Mouse (Mus musculus) MEL (cell line): ENCODE measurements around the gene Rps10. TPM values are rescaled to one million over a fixed set of nuclear protein-coding genes. Genes with fewer than 3 reads are reported as not detected.
A peak's percentile ranks its signal among the peaks of the same experiment; 100 is the strongest.

Experiments used
- DNase-seq: peaks from one replicate; pipeline ENCODE4 v3.0.0; 2011; ENCODE audit warnings: low read depth, low spot score
- H3K27ac ChIP-seq: 2 replicates; pipeline ENCODE4 v1.5.1; 2012; ENCODE audit warnings: low read depth, mild to moderate bottlenecking, control low read depth, low read length, moderate library complexity; ENCODE audit not compliant: control insufficient read depth
- H3K27me3 ChIP-seq, 2 experiments: fragments of 150-350 bp in 1 of 2; sonication (generic) in 1 of 2; 2 replicates each; pipeline ENCODE4 v1.6.1; 2012; ENCODE audit warnings: low read length in 2 of 2, mild to moderate bottlenecking in 2 of 2, improper control_type of control experiment in 1 of 2, moderate library complexity in 1 of 2; ENCODE audit not compliant: insufficient read depth in 2 of 2, control insufficient read depth in 1 of 2
- H3K36me3 ChIP-seq, 2 experiments: 2 replicates each; pipeline ENCODE4 v1.6.1; 2012 to 2014; ENCODE audit warnings: low read length in 2 of 2, improper control_type of control experiment in 1 of 2, inconsistent platforms in 1 of 2, mild to moderate bottlenecking in 1 of 2; ENCODE audit not compliant: insufficient read depth in 2 of 2, control insufficient read depth in 1 of 2
- H3K4me1 ChIP-seq, 2 experiments: fragments of 150-350 bp in 1 of 2; sonication (generic) in 1 of 2; 2 replicates each; pipeline ENCODE4 v1.6.1; 2012; ENCODE audit warnings: low read length in 2 of 2, improper control_type of control experiment in 1 of 2, mild to moderate bottlenecking in 1 of 2; ENCODE audit not compliant: insufficient read depth in 2 of 2, control insufficient read depth in 1 of 2
- H3K4me3 ChIP-seq, 2 experiments: fragments of 150-350 bp in 1 of 2; sonication (generic) in 1 of 2; 2 replicates each; pipeline ENCODE4 v1.5.1; 2012; ENCODE audit warnings: low read depth in 2 of 2, low read length in 2 of 2, mild to moderate bottlenecking in 2 of 2, moderate library complexity in 2 of 2, control low read depth in 1 of 2, improper control_type of control experiment in 1 of 2; ENCODE audit not compliant: control insufficient read depth in 1 of 2, insufficient read depth in 1 of 2
- H3K79me2 ChIP-seq: 2 replicates; pipeline ENCODE4 v1.6.1; 2012; ENCODE audit warnings: mild to moderate bottlenecking, low read length, moderate library complexity; ENCODE audit not compliant: control insufficient read depth, poor library complexity, insufficient read depth
- H3K9ac ChIP-seq: 2 replicates; pipeline ENCODE4 v1.6.1; 2012; ENCODE audit warnings: low read depth, mild to moderate bottlenecking, control low read depth, low read length, moderate library complexity; ENCODE audit not compliant: control insufficient read depth, poor library complexity, severe bottlenecking
- H3K9me3 ChIP-seq: fragments of 150-350 bp; sonication (generic); replicated peaks from 2 replicates; pipeline ENCODE4 v1.6.1; 2012; ENCODE audit warnings: mild to moderate bottlenecking, low read length, improper control_type of control experiment, moderate library complexity; ENCODE audit not compliant: insufficient read depth
- BHLHE40 ChIP-seq: IDR thresholded peaks from 2 replicates; pipeline ENCODE4 v1.6.1; 2012; ENCODE audit warnings: low read depth, mild to moderate bottlenecking, inconsistent platforms, low read length, improper control_type of control experiment, borderline replicate concordance
- CHD1 ChIP-seq: IDR thresholded peaks from 2 replicates; pipeline ENCODE4 v1.6.1; 2012; ENCODE audit warnings: low read depth, mild to moderate bottlenecking, inconsistent platforms, low read length, improper control_type of control experiment
- CHD2 ChIP-seq: IDR thresholded peaks from 2 replicates; pipeline ENCODE4 v1.6.1; 2011; ENCODE audit warnings: low read length, improper control_type of control experiment
- CTCF ChIP-seq, 3 experiments: IDR thresholded peaks in 2 of 3; conservative IDR thresholded peaks in 1 of 3; 2 replicates each; pipeline ENCODE4 v1.5.1; 2011 to 2012; ENCODE audit warnings: low read length in 3 of 3, low read depth in 2 of 3, mild to moderate bottlenecking in 2 of 3, improper control_type of control experiment in 1 of 3, inconsistent platforms in 1 of 3, mixed read lengths in 1 of 3, moderate library complexity in 1 of 3; ENCODE audit not compliant: control insufficient read depth in 1 of 3, insufficient read depth in 1 of 3, poor library complexity in 1 of 3, severe bottlenecking in 1 of 3
- E2F4 ChIP-seq: IDR thresholded peaks from 2 replicates; pipeline ENCODE4 v1.6.1; 2011; ENCODE audit warnings: low read depth, low read length, improper control_type of control experiment, borderline replicate concordance
- GABPA ChIP-seq: IDR thresholded peaks from 2 replicates; pipeline ENCODE4 v1.6.1; 2012; ENCODE audit warnings: low read depth, mild to moderate bottlenecking, inconsistent platforms, low read length, improper control_type of control experiment, moderate library complexity
- HCFC1 ChIP-seq: IDR thresholded peaks from 2 replicates; pipeline ENCODE4 v1.6.1; 2012; ENCODE audit warnings: low read depth, mild to moderate bottlenecking, inconsistent platforms, low read length, improper control_type of control experiment, moderate library complexity
- KAT2A ChIP-seq: conservative IDR thresholded peaks from 2 replicates; pipeline ENCODE4 v1.6.1; 2012; ENCODE audit warnings: low read depth, low read length, improper control_type of control experiment, inconsistent platforms
- MAX ChIP-seq: IDR thresholded peaks from 2 replicates; pipeline ENCODE4 v1.6.1; 2011; ENCODE audit warnings: low read length, improper control_type of control experiment
- MAZ ChIP-seq: IDR thresholded peaks from 2 replicates; pipeline ENCODE4 v1.6.1; 2012; ENCODE audit warnings: low read depth, mild to moderate bottlenecking, inconsistent platforms, low read length, improper control_type of control experiment
- MEF2A ChIP-seq: IDR thresholded peaks from 2 replicates; pipeline ENCODE4 v1.6.1; 2014; ENCODE audit warnings: low read depth, mild to moderate bottlenecking, inconsistent platforms, low read length, improper control_type of control experiment; ENCODE audit not compliant: poor library complexity, insufficient replicate concordance, severe bottlenecking; ENCODE audit errors: extremely low read depth
- MXI1 ChIP-seq: IDR thresholded peaks from 2 replicates; pipeline ENCODE4 v1.6.1; 2011; ENCODE audit warnings: mild to moderate bottlenecking, low read depth, low read length, improper control_type of control experiment
- MYB ChIP-seq: IDR thresholded peaks from 2 replicates; pipeline ENCODE4 v1.6.1; 2011; ENCODE audit warnings: mild to moderate bottlenecking, low read depth, low read length, improper control_type of control experiment
- MYC ChIP-seq: IDR thresholded peaks from 2 replicates; pipeline ENCODE4 v1.6.1; 2011; ENCODE audit warnings: low read depth, mild to moderate bottlenecking, low read length, improper control_type of control experiment, moderate library complexity
- NELFE ChIP-seq: IDR thresholded peaks from 2 replicates; pipeline ENCODE4 v1.6.1; 2011; ENCODE audit warnings: low read depth, low read length, improper control_type of control experiment
- POLR2AphosphoS2 ChIP-seq: IDR thresholded peaks from 2 replicates; pipeline ENCODE4 v1.6.1; 2011; ENCODE audit warnings: low read length, improper control_type of control experiment
- POLR2AphosphoS5 ChIP-seq: IDR thresholded peaks from 2 replicates; pipeline ENCODE4 v1.6.1; 2012; ENCODE audit warnings: low read depth, borderline replicate concordance, mild to moderate bottlenecking, inconsistent platforms, low read length, moderate library complexity, mixed read lengths
- RAD21 ChIP-seq: IDR thresholded peaks from 2 replicates; pipeline ENCODE4 v1.6.1; 2011; ENCODE audit warnings: mild to moderate bottlenecking, low read depth, low read length, improper control_type of control experiment
- SIN3A ChIP-seq: IDR thresholded peaks from 2 replicates; pipeline ENCODE4 v1.6.1; 2012; ENCODE audit warnings: low read length, improper control_type of control experiment, inconsistent platforms
- TBP ChIP-seq: IDR thresholded peaks from 2 replicates; pipeline ENCODE4 v1.8.0; 2011; ENCODE audit warnings: low read depth, low read length, improper control_type of control experiment
- TCF12 ChIP-seq: IDR thresholded peaks from 2 replicates; pipeline ENCODE4 v1.6.1; 2014; ENCODE audit warnings: low read depth, mild to moderate bottlenecking, inconsistent platforms, low read length, improper control_type of control experiment, moderate library complexity
- UBTF ChIP-seq: IDR thresholded peaks from 2 replicates; pipeline ENCODE4 v1.6.1; 2012; ENCODE audit warnings: low read depth, mild to moderate bottlenecking, inconsistent platforms, low read length, improper control_type of control experiment, moderate library complexity, borderline replicate concordance; ENCODE audit not compliant: insufficient read depth
- USF1 ChIP-seq: IDR thresholded peaks from 2 replicates; pipeline ENCODE4 v1.6.1; 2014; ENCODE audit warnings: low read depth, mild to moderate bottlenecking, inconsistent platforms, low read length, improper control_type of control experiment, moderate library complexity
- ZKSCAN1 ChIP-seq: IDR thresholded peaks from 2 replicates; pipeline ENCODE4 v1.6.1; 2012; ENCODE audit warnings: low read depth, mild to moderate bottlenecking, inconsistent platforms, low read length, improper control_type of control experiment, moderate library complexity
- ZMIZ1 ChIP-seq: IDR thresholded peaks from 2 replicates; pipeline ENCODE4 v1.6.1; 2012; ENCODE audit warnings: low read depth, mild to moderate bottlenecking, inconsistent platforms, low read length, improper control_type of control experiment, moderate library complexity
- polyA plus RNA-seq, 2 experiments: library from polyadenylated mRNA; stranded (reverse) in 1 of 2; unstranded in 1 of 2; fragments of >175 nt in 1 of 2; fragments of >200 nt in 1 of 2; gene quantifications; 2 replicates each; pipeline versions ENCODE4 v1.2.1 to v1.2.4; 2012; ENCODE audit warnings: low replicate concordance in 2 of 2, low read depth in 1 of 2; ENCODE audit not compliant: insufficient read length in 2 of 2, insufficient read depth in 1 of 2, missing spikeins in 1 of 2
- total RNA-seq: library from RNA; depleted of rRNA; stranded (reverse); fragments of 300-350 nt; gene quantifications from 2 replicates; pipeline ENCODE4 v1.2.3, GENCODE M21; 2012

Gene Rps10
- total and polyA plus RNA-seq, 3 experiments: 3,057 to 3,899 (median 3,166) TPM

GRCm38 (mm10) chr17:27621161-27621560 is 15.3 kb downstream of the Rps10 start:
- TF ChIP-seq CHD1 (no peak), MXI1 (no peak), MAZ (no peak), MEF2A (no peak), KAT2A (no peak), BHLHE40 (no peak), TCF12 (no peak), POLR2AphosphoS2 (no peak), ZMIZ1 (no peak), CHD2 (no peak), UBTF (no peak), E2F4 (no peak), MYB (no peak), CTCF (IDR thresholded peaks at IDR 0.05 in 2 of 3, conservative IDR thresholded peaks at IDR 0.05 in 1 of 3; ENCODE audit: control insufficient read depth in 1 of 3, insufficient read depth in 1 of 3, low read depth in 2 of 3, low read length in 3 of 3, poor library complexity in 1 of 3, severe bottlenecking in 1 of 3) (no peak), SIN3A (no peak), USF1 (no peak), POLR2AphosphoS5 (no peak), ZKSCAN1 (no peak), HCFC1 (no peak), RAD21 (no peak)
- TF ChIP-seq, all 39 proteins: peak for 0
- peaks cover 2 to 18% of the 10 kb centered on the region in 2 experiments; a peak in 2 of 4 replicates for H3K36me3 ChIP-seq
- H3K9ac ChIP-seq: peak overlapping the region; percentile 99
- H3K27me3 ChIP-seq: no peaks in the 10 kb centered on the region
- H3K4me3 ChIP-seq: peak overlapping the region; percentile 82 to 86
- no peaks in the 10 kb centered on the region for H3K9me3 ChIP-seq
- H3K79me2 ChIP-seq: peaks cover 68% of the 10 kb centered on the region
- no peak for DNase-seq
- no peak overlapping the region for H3K27ac ChIP-seq
- peaks cover 0 to 11% of the 10 kb centered on the region in 2 experiments for H3K4me1 ChIP-seq

- Histone ChIP-seq H3K36me3 (peaks cover 2 to 16% of the 10 kb centered on the region in 2 experiments), H3K4me1 (peaks cover 11 to 19% of the 10 kb centered on the region in 2 experiments), H3K9ac (no peak overlapping the region), H3K79me2 (peaks cover 85% of the 10 kb centered on the region), H3K27me3 (no peaks in the 10 kb centered on the region), H3K9me3 (no peaks in the 10 kb centered on the region), H3K4me3 (no peak overlapping the region), H3K27ac (no peak overlapping the region)
- TF ChIP-seq TBP (no peak), RAD21 (no peak), GABPA (no peak), MAX (no peak), ZMIZ1 (no peak), MAZ (no peak), NELFE (no peak), SIN3A (no peak), MYC (no peak), MEF2A (no peak), POLR2AphosphoS5 (no peak)
- no peak for DNase-seq
These were observed 21.1 kb downstream of the Rps10 start for GRCm38 (mm10) chr17:27615388-27615787.
